Mouse (Mus musculus) gastrocnemius, postnatal 14 days (tissue): ENCODE data around the gene Sec24c. TPM values are rescaled to one million over a fixed set of nuclear protein-coding genes. Genes with fewer than 3 reads are reported as not detected.

Experiments
- DNase-seq: peaks from one replicate; pipeline ENCODE4 v3.0.0; 2021; ENCODE audit warnings: mixed read lengths
- intact Hi-C: fragments of 180-260 bp; cut with DNase I; formaldehyde crosslinking; loops from one replicate; pipeline ENCODE4 v1.15.1; 2025; ENCODE audit warnings: low total_unique reads
- total RNA-seq, 2 experiments: library from RNA; stranded (reverse); gene quantifications; 2 replicates each; pipeline ENCODE4 v1.2.3; 2021

Gene Sec24c
- total RNA-seq, 2 experiments from 2014 or later: 56.7 to 60.1 TPM

- intact Hi-C loops: no loop called here
Observed at GRCm38 (mm10) chr14:20658326-20658725, 15.8 kb upstream of the Sec24c start.

DNA sequence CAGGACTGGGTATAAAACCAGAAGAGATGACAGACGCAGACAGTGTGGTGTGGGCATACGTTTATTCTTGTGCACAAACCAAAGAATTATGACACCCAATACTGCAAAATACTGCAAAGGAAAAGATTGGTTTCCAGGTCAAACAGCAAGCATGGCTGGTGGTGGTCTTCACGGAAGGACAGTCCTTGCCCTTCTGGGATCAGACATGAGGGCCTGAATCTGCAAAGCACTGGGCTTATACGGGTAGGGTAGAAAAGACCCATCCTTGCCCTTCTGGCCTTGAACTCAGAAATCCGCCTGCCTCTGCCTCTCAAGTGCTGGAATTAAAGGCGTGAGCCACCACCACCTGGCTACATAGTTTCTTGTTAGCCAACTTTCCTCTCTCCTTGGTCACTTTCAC is 15.2 kb upstream of the Sec24c start:
- intact Hi-C loops: no loop called here
- DNase-seq: no peak

More at GRCm38 (mm10) chr14:20658326-20658725, 15.8 kb upstream of the Sec24c start:
- no peak for DNase-seq

DNA sequence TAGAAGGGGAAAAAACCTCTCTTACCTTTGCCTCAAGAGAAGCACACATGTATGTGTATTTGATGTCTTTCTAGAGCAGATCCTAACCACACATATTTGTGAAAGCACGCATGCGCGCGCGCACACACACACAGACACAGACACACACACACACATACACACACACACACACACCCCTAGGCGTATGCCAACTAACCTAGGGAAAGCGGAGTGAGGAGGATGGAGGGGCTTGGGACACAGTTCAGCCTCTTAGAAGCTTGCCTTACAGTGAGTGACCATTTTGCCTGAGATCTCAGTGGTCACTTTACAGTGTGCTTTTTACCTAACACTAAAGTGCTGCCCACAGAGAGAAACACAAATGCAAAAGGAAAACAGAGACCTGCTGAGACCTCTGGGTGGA is 14.4 kb upstream of the Sec24c start:
- intact Hi-C loops: loop anchor here (5.0 kb wide), 1 partner anchor 82 kb away; no protein-coding TSS in a partner anchor
- no peak for DNase-seq

GRCm38 (mm10) chr14:20660827-20661660 is 13.1 kb upstream of the Sec24c start:
- intact Hi-C loops: loop anchor here (5.0 kb wide), 1 partner anchor 84 kb away; no protein-coding TSS in a partner anchor

GRCm38 (mm10) chr14:20661661-20662331 is 12.3 kb upstream of the Sec24c start:
- intact Hi-C loops: loop anchor here (5.0 kb wide), 1 partner anchor 84 kb away; no protein-coding TSS in a partner anchor
- no peak for DNase-seq

More at GRCm38 (mm10) chr14:20660827-20661660, 13.1 kb upstream of the Sec24c start:
- peak; percentile 94 for DNase-seq

GRCm38 (mm10) chr14:20662740-20663139 is 11.4 kb upstream of the Sec24c start:
- intact Hi-C loops: loop anchor here (5.0 kb wide), 1 partner anchor 85 kb away; no protein-coding TSS in a partner anchor
- no peak for DNase-seq

GRCm38 (mm10) chr14:20663601-20664000 is 10.5 kb upstream of the Sec24c start:
- intact Hi-C loops: loop anchor here (5.0 kb wide), 1 partner anchor 86 kb away; no protein-coding TSS in a partner anchor
- no peak for DNase-seq

- intact Hi-C loops: loop anchor here (5.0 kb wide), 1 partner anchor 87 kb away; no protein-coding TSS in a partner anchor
- no peak for DNase-seq
Observed at GRCm38 (mm10) chr14:20664436-20664835, 9.7 kb upstream of the Sec24c start.

GRCm38 (mm10) chr14:20667469-20667868 is 6.6 kb upstream of the Sec24c start:
- intact Hi-C loops: no loop called here

DNA sequence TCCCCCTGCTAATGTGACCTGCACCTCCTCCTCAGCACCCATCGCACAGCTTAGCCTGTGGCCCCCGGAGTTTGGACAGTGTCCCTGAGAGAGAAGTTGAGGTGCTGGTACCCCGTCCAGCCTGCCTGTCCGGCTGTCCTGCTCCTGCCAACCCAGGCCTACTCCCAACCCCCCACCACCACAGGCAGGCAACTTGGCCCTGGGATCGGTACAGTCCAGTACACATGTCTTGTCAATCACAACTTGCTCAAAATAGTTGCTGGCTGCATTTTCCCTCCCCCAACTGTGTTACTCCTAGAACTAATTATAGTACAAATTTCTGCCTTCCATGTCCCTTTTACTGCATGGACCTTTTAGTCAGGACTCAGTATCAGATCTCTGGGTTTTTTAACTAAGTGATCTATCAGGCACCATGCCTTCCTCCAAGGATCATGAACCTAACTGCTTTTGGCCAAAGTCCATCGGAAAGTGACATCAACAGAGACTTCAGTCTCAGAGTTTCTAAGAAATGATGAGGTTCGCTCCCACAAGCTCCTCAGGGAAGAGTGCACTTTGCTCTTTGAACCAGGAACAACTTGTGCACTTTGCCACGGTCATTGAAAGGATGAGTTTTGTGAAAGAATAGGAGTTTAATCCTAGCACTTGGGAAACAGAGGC is 5.8 kb upstream of the Sec24c start, which contains the start of gene Synpo2l:
Synpo2l (minus strand) TSS at position 201 of the 657 bp plus-strand sequence.
- intact Hi-C loops: no loop called here
- DNase-seq: peak; percentile 77

More at GRCm38 (mm10) chr14:20667469-20667868, 6.6 kb upstream of the Sec24c start:
- no peak for DNase-seq

GRCm38 (mm10) chr14:20672990-20673389 is 1.1 kb upstream of the Sec24c start:
- peak; percentile 25 for DNase-seq
- intact Hi-C loops: no loop called here

DNA sequence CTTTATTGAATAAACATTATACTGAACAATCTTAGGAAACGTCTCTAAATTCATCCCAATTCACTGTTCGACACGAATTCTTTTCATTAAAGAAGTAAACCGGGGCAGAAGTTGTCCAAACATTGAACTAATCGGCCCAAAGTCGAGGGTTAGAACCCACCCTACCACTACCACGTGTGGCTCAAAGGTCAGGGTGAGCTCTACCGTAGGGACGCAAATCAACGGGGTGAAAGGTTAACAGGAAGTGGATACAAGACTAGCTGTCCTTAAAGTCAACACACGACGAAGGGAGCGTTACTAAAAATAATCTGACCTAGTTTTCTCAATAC is 409 bp upstream of the Sec24c start:
- no peak for DNase-seq
- intact Hi-C loops: no loop called here

GRCm38 (mm10) chr14:20677906-20678305 is 3.8 kb downstream of the Sec24c start:
- DNase-seq: no peak
- intact Hi-C loops: no loop called here

DNA sequence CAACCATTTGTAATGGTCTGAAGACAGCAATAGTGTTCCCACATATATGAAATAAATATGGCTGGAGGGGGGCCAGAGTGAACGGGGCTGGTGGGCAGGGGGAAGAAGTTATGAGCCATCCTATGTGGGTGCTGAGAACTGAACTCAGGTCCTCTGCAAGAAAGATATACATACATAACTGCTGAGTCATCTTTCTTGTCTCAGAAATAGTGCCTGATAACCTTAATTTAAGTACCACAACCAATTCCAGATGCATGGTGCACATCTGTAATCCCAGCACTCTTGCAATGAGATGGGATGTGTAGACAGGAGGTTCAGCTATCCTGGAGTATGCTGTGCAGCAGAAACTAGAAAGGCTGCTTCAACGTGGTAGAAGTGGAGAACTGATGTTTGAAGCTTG is 7.6 kb downstream of the Sec24c start:
- no peak for DNase-seq
- intact Hi-C loops: no loop called here

- intact Hi-C loops: no loop called here
- no peak for DNase-seq
Observed at GRCm38 (mm10) chr14:20682498-20682897, 8.4 kb downstream of the Sec24c start.

GRCm38 (mm10) chr14:20686576-20686975 is 12.5 kb downstream of the Sec24c start:
- DNase-seq: no peak
- intact Hi-C loops: no loop called here

- DNase-seq: no peak
- intact Hi-C loops: no loop called here
Observed at GRCm38 (mm10) chr14:20689009-20689408, 14.9 kb downstream of the Sec24c start.

DNA sequence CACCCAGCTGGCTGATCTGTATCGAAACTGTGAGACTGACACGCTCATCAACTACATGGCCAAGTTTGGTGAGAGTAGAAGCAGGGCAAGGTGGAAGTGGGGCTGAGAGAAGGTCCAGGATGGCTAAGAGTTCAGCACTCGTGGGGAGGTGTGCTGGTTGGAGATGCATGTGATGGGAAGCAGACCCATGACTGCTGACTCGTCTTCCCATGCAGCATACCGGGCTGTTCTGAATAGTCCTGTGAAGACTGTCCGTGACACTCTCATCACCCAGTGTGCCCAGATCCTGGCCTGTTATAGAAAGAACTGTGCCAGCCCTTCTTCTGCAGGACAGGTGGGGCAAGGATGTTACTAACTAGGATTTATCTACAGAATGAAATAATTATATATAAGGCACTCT is 17.7 kb downstream of the Sec24c start:
- no peak for DNase-seq
- intact Hi-C loops: no loop called here

- DNase-seq: no peak
- intact Hi-C loops: no loop called here
Observed at GRCm38 (mm10) chr14:20693589-20694101, 19.5 kb downstream of the Sec24c start.
